Mouse (Mus musculus): ENCODE data around the gene St6galnac1. TPM values are rescaled to one million over a fixed set of nuclear protein-coding genes. Genes with fewer than 3 reads are reported as not detected.
"Not testable (repeated sequence)": the region's sequence is repeated elsewhere in the genome, so short reads cannot be mapped to it uniquely, and the experiment has no call there.

Gene St6galnac1
- polyA plus RNA-seq, 1 experiment from 2014 or later = not detected

DNA sequence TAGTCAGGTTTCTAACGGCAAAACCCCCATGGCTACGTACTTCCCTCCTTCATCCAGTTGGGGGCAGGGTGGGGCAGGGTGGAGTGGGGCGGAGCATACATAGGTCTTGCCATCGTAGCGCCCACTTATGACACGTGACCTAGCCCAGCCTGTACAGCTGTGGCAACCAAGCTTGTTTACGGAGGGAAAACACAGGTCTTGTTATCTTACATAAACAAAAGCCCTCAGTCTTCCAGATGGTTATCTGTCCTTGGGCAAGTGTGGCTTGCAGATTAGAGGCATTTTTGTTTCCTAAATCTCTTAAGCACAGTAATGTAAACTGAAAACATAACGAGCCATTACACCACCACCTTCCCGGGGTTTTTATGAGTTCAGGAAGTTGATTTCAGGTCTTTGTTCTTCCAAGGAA lies 7.4 kb upstream of the St6galnac1 start:
- 81% methylated on average over 9 of the region's 9 CpGs for WGBS
- no peak for ATAC-seq

DNA sequence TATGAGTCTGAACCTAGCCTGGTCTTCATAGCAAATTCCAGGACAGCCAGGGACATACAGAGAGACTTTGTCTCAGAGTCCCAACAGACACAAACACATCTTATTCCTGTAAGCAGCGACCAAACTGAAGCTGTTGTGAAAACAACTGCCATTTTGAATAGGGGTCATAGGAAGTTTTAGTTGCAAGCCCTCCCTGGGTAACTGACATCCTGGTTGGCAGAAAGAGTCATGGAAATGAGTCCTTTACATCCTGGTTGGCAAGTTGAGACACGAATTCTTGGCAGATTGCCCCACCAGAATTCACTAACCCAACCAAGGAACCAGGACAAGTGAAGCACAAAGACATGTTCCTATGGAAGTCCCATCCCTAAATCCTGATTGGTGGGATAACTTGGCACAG lies 2.1 kb downstream of the St6galnac1 start:
- H3K9ac ChIP-seq (ENCODE audit: low read depth, low read length) = no peak overlapping the region
- H3K4me3 ChIP-seq (ENCODE audit: low read length) = no peak overlapping the region
- no peak overlapping the region for H3K4me2 ChIP-seq (ENCODE audit: low read length)
- H3K4me1 ChIP-seq (ENCODE audit: control insufficient read depth, insufficient read depth, low read depth, low read length) = no peaks in the 10 kb centered on the region
- no peaks in the 10 kb centered on the region for H3K27me3 ChIP-seq (replicated peaks; ENCODE audit: control insufficient read depth, insufficient read depth, low read length)
- whole genome bisulfite sequencing = 50% methylated on average over 2 of the region's 2 CpGs
- no peaks in the 10 kb centered on the region for H3K36me3 ChIP-seq (ENCODE audit: control insufficient read depth, insufficient read depth, low read length)
- H3K27ac ChIP-seq (ENCODE audit: low read depth, low read length) = no peak overlapping the region
- H3K9me3 ChIP-seq (ENCODE audit: control insufficient read depth, low read length) = no peaks in the 10 kb centered on the region
- no peak for ATAC-seq

More for the DNA sequence above, 7.4 kb upstream of the St6galnac1 start:
- no peak overlapping the region for H3K9ac ChIP-seq (ENCODE audit: low read depth, low read length)
- H3K4me1 ChIP-seq (ENCODE audit: control insufficient read depth, insufficient read depth, low read depth, low read length) = no peaks in the 10 kb centered on the region
- H3K27me3 ChIP-seq (replicated peaks; ENCODE audit: control insufficient read depth, insufficient read depth, low read length) = no peaks in the 10 kb centered on the region
- H3K36me3 ChIP-seq (ENCODE audit: control insufficient read depth, insufficient read depth, low read length) = no peaks in the 10 kb centered on the region
- H3K4me2 ChIP-seq (ENCODE audit: low read length) = no peak overlapping the region
- H3K4me3 ChIP-seq (ENCODE audit: low read length) = no peak overlapping the region
- H3K9me3 ChIP-seq (ENCODE audit: control insufficient read depth, low read length) = no peaks in the 10 kb centered on the region
- no peak overlapping the region for H3K27ac ChIP-seq (ENCODE audit: low read depth, low read length)

DNA sequence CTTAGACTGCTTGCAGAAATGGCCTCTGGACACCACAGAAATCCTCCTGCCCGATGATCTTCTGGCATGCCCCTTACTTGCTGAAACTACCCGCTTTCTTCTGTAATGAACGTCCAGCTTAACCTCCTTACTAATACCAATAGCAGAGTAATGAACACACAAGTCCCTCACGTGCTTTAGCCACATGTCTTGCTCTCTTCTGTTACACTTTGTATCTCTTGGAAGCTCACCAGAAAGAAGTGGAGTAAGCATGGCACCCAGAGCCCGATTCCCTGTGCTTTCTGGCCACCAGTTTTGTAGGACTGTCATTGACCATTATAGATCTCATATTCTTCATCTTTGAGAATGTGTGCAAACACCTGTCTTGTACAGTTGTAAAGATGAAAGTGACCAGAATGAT lies 5.4 kb downstream of the St6galnac1 start:
- 86% methylated on average over 5 of the region's 5 CpGs for WGBS
- Histone ChIP-seq H3K27ac (ENCODE audit: low read depth, low read length) (no peak overlapping the region), H3K9me3 (ENCODE audit: control insufficient read depth, low read length) (no peaks in the 10 kb centered on the region), H3K9ac (ENCODE audit: low read depth, low read length) (no peak overlapping the region), H3K4me2 (ENCODE audit: low read length) (no peak overlapping the region), H3K4me3 (ENCODE audit: low read length) (no peak overlapping the region), H3K36me3 (ENCODE audit: control insufficient read depth, insufficient read depth, low read length) (no peaks in the 10 kb centered on the region), H3K27me3 (replicated peaks; ENCODE audit: control insufficient read depth, insufficient read depth, low read length) (no peaks in the 10 kb centered on the region), H3K4me1 (ENCODE audit: control insufficient read depth, insufficient read depth, low read depth, low read length) (no peaks in the 10 kb centered on the region)
- ATAC-seq = no peak

DNA sequence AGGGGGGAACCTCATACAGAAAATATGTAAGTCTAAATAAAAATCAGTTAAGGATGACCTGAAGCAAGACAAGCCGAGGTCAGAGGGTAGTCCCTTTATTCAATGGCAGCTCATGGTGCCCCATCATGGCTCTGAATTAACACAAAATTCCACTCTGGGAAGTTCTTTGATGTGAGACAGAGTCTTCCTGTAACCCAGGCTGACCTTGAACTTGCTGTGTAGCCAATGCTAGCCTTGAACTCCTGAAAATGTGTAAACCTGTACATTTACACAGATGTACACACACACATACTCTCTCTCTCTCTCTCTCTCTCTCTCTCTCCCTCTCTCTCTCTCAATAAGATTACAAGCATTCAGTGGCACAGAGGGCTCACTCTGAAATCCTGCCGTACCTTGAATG lies 10.4 kb downstream of the St6galnac1 start:
- no peak overlapping the region for H3K9ac ChIP-seq (ENCODE audit: low read depth, low read length)
- no peak overlapping the region for H3K4me3 ChIP-seq (ENCODE audit: low read length)
- H3K27me3 ChIP-seq (replicated peaks; ENCODE audit: control insufficient read depth, insufficient read depth, low read length) = no peaks in the 10 kb centered on the region
- H3K36me3 ChIP-seq (ENCODE audit: control insufficient read depth, insufficient read depth, low read length) = no peaks in the 10 kb centered on the region
- no peaks in the 10 kb centered on the region for H3K4me1 ChIP-seq (ENCODE audit: control insufficient read depth, insufficient read depth, low read depth, low read length)
- ATAC-seq = no peak
- no peak overlapping the region for H3K27ac ChIP-seq (ENCODE audit: low read depth, low read length)
- no peak overlapping the region for H3K4me2 ChIP-seq (ENCODE audit: low read length)
- no peaks in the 10 kb centered on the region for H3K9me3 ChIP-seq (ENCODE audit: control insufficient read depth, low read length)
- 93% methylated on average over 2 of the region's 2 CpGs for WGBS

- no peak overlapping the region for H3K9ac ChIP-seq (ENCODE audit: low read depth, low read length)
- no peak overlapping the region for H3K27ac ChIP-seq (ENCODE audit: low read depth, low read length)
- ATAC-seq = no peak
- no peak overlapping the region for H3K4me2 ChIP-seq (ENCODE audit: low read length)
- no peaks in the 10 kb centered on the region for H3K4me1 ChIP-seq (ENCODE audit: control insufficient read depth, insufficient read depth, low read depth, low read length)
- H3K9me3 ChIP-seq (ENCODE audit: control insufficient read depth, low read length) = no peaks in the 10 kb centered on the region
- H3K27me3 ChIP-seq (replicated peaks; ENCODE audit: control insufficient read depth, insufficient read depth, low read length) = no peaks in the 10 kb centered on the region
- H3K4me3 ChIP-seq (ENCODE audit: low read length) = no peak overlapping the region
- no peaks in the 10 kb centered on the region for H3K36me3 ChIP-seq (ENCODE audit: control insufficient read depth, insufficient read depth, low read length)
- WGBS = 94% methylated on average over 7 of the region's 7 CpGs
Observed at GRCm38 (mm10) chr11:116764346-116764745, 11.0 kb downstream of the St6galnac1 start.

- WGBS = 92% methylated on average over 4 of the region's 4 CpGs
- Histone ChIP-seq H3K36me3 (ENCODE audit: control insufficient read depth, insufficient read depth, low read length) (no peaks in the 10 kb centered on the region), H3K4me2 (ENCODE audit: low read length) (no peak overlapping the region), H3K9ac (ENCODE audit: low read depth, low read length) (no peak overlapping the region), H3K4me3 (ENCODE audit: low read length) (no peak overlapping the region), H3K27me3 (replicated peaks; ENCODE audit: control insufficient read depth, insufficient read depth, low read length) (no peaks in the 10 kb centered on the region), H3K4me1 (ENCODE audit: control insufficient read depth, insufficient read depth, low read depth, low read length) (no peaks in the 10 kb centered on the region), H3K27ac (ENCODE audit: low read depth, low read length) (no peak overlapping the region), H3K9me3 (ENCODE audit: control insufficient read depth, low read length) (no peaks in the 10 kb centered on the region)
- no peak for ATAC-seq
Observed at GRCm38 (mm10) chr11:116755191-116755590, 20.1 kb downstream of the St6galnac1 start.

DNA sequence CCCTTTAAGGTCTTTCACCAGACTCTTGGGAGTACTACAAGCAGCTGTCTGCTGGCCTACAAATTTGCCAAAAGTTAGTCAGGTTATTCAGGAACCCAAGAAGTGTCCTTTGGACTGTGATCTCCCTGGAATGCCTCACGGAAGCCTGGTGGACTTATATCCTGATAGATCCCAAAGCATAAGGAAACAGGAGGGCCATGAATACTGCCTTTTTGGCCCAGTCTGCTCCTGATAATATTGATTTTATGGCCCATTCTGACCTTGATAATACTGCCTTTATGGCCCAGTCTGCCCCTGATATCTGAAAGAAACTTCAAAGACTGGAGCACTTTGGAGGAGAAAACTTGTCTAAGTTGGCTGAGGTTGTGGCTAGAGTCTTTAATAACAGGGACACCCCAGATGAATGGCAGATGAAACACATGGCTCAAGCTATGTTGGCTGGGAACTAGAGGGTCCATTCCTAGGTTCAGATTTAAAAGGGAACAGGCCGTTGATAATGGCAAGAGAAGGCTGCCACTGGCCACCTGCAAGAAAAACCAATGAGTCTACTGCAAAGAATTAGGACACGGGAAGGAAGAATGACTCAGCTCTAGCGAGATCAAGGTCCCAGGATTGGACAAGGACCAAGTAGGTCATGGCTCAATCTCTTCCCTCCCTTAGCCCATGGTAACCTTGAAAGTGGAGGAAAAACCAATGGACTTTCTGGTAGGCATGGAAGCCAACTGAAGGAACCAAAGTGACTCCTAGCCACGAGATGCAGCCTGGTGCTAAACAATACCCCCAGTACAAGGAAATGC lies 21.4 kb downstream of the St6galnac1 start:
- Histone ChIP-seq H3K27me3 (replicated peaks; ENCODE audit: control insufficient read depth, insufficient read depth, low read length) (no peaks in the 10 kb centered on the region), H3K4me2 (ENCODE audit: low read length) (no peak overlapping the region), H3K9ac (ENCODE audit: low read depth, low read length) (no peak overlapping the region), H3K27ac (ENCODE audit: low read depth, low read length) (no peak overlapping the region), H3K4me3 (ENCODE audit: low read length) (no peak overlapping the region), H3K9me3 (ENCODE audit: control insufficient read depth, low read length) (no peaks in the 10 kb centered on the region), H3K4me1 (ENCODE audit: control insufficient read depth, insufficient read depth, low read depth, low read length) (no peaks in the 10 kb centered on the region), H3K36me3 (ENCODE audit: control insufficient read depth, insufficient read depth, low read length) (no peaks in the 10 kb centered on the region)
- 89% methylated on average over 5 of the region's 5 CpGs for WGBS
- no peak for ATAC-seq

DNA sequence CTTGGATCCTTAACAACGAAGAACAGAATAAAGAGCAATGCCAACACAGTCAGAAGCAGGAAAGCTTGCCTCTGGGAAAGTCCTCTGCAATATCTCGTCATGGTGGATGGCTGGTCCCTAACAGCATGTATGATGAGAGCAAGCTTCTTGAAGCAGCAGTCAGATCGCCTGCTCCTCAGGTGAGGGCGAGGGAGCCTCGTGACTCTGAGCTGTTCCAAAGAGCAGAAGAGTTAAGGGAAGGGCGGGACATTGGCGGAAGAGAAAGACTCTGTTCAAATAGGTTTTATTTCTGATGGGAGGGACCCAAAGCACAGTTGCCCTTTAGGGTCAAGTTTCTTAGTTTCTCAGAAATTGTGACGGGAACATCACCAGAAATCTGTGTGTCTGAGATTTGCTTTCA lies 25.6 kb downstream of the St6galnac1 start:
- no peak overlapping the region for H3K4me2 ChIP-seq (ENCODE audit: low read length)
- H3K4me1 ChIP-seq (ENCODE audit: control insufficient read depth, insufficient read depth, low read depth, low read length) = no peaks in the 10 kb centered on the region
- WGBS = 86% methylated on average over 8 of the region's 8 CpGs
- H3K9me3 ChIP-seq (ENCODE audit: control insufficient read depth, low read length) = no peaks in the 10 kb centered on the region
- H3K4me3 ChIP-seq (ENCODE audit: low read length) = no peak overlapping the region
- no peak overlapping the region for H3K27ac ChIP-seq (ENCODE audit: low read depth, low read length)
- H3K27me3 ChIP-seq (replicated peaks; ENCODE audit: control insufficient read depth, insufficient read depth, low read length) = no peaks in the 10 kb centered on the region
- H3K36me3 ChIP-seq (ENCODE audit: control insufficient read depth, insufficient read depth, low read length) = no peaks in the 10 kb centered on the region
- H3K9ac ChIP-seq (ENCODE audit: low read depth, low read length) = no peak overlapping the region
- ATAC-seq = no peak

- H3K27me3 ChIP-seq (replicated peaks; ENCODE audit: control insufficient read depth, insufficient read depth, low read length); H3K36me3 ChIP-seq (ENCODE audit: control insufficient read depth, insufficient read depth, low read length); ATAC-seq; H3K9me3 ChIP-seq (ENCODE audit: control insufficient read depth, low read length); H3K4me1 ChIP-seq (ENCODE audit: control insufficient read depth, insufficient read depth, low read depth, low read length); H3K4me3 ChIP-seq (ENCODE audit: low read length); H3K27ac ChIP-seq (ENCODE audit: low read depth, low read length); H3K9ac ChIP-seq (ENCODE audit: low read depth, low read length); H3K4me2 ChIP-seq (ENCODE audit: low read length): not testable (repeated sequence)
- WGBS = 88% methylated on average over 2 of the region's 2 CpGs
Observed at GRCm38 (mm10) chr11:116748692-116749091, 26.6 kb downstream of the St6galnac1 start.
